Mouse (Mus musculus) lung, postnatal 36 days (tissue): ENCODE results near the gene Rhoj.
A peak's percentile ranks its signal among the peaks of the same experiment; 100 is the strongest.
"Not testable (repeated sequence)": the region's sequence is repeated elsewhere in the genome, so short reads cannot be mapped to it uniquely, and the experiment has no call there.

Source experiments
- DNase-seq: peaks from one replicate; pipeline ENCODE4 v3.0.0; 2022; ENCODE audit warnings: mixed read lengths

Rhoj gene

GRCm38 (mm10) chr12:75307961-75308951 lies at the start of gene Rhoj:
TSS of gene Rhoj (plus strand) at chr12:75308322.
- DNase-seq: peak; percentile 89

- DNase-seq: peak; percentile 25
Observed at GRCm38 (mm10) chr12:75271726-75272125, 36.4 kb upstream of the Rhoj start.

- no peak for DNase-seq
Observed at GRCm38 (mm10) chr12:75275730-75276129, 32.4 kb upstream of the Rhoj start.

- DNase-seq: no peak
Observed at GRCm38 (mm10) chr12:75277425-75277824, 30.7 kb upstream of the Rhoj start.

- peak; percentile 70 for DNase-seq
Observed at GRCm38 (mm10) chr12:75280502-75280901, 27.6 kb upstream of the Rhoj start.

GRCm38 (mm10) chr12:75283226-75283625 lies 24.9 kb upstream of the Rhoj start:
- DNase-seq: peak; percentile 82

- DNase-seq: no peak
Observed at GRCm38 (mm10) chr12:75286166-75286565, 22.0 kb upstream of the Rhoj start.

- no peak for DNase-seq
Observed at GRCm38 (mm10) chr12:75290524-75290923, 17.6 kb upstream of the Rhoj start.

GRCm38 (mm10) chr12:75291556-75291955 lies 16.6 kb upstream of the Rhoj start:
- no peak for DNase-seq

- no peak for DNase-seq
Observed at GRCm38 (mm10) chr12:75292939-75293338, 15.2 kb upstream of the Rhoj start.

GRCm38 (mm10) chr12:75299865-75300264 lies 8.3 kb upstream of the Rhoj start:
- DNase-seq: no peak

- DNase-seq: peak; percentile 54
Observed at GRCm38 (mm10) chr12:75304132-75304531, 4.0 kb upstream of the Rhoj start.

- peak; percentile 58 for DNase-seq
Observed at GRCm38 (mm10) chr12:75309756-75310155, 1.6 kb downstream of the Rhoj start.

GRCm38 (mm10) chr12:75310766-75311165 lies 2.6 kb downstream of the Rhoj start:
- no peak for DNase-seq

- DNase-seq: peak; percentile 42
Observed at GRCm38 (mm10) chr12:75311879-75312278, 3.8 kb downstream of the Rhoj start.

- DNase-seq: no peak
Observed at GRCm38 (mm10) chr12:75313992-75314391, 5.9 kb downstream of the Rhoj start.

- DNase-seq: no peak
Observed at GRCm38 (mm10) chr12:75315851-75316250, 7.7 kb downstream of the Rhoj start.

GRCm38 (mm10) chr12:75320441-75320925 lies 12.4 kb downstream of the Rhoj start:
- peak; percentile 61 for DNase-seq

GRCm38 (mm10) chr12:75321189-75321588 lies 13.1 kb downstream of the Rhoj start:
- no peak for DNase-seq

GRCm38 (mm10) chr12:75329188-75329587 lies 21.1 kb downstream of the Rhoj start:
- DNase-seq: no peak

- DNase-seq: no peak
Observed at GRCm38 (mm10) chr12:75339894-75340293, 31.8 kb downstream of the Rhoj start.

- no peak for DNase-seq
Observed at GRCm38 (mm10) chr12:75340331-75340730, 32.2 kb downstream of the Rhoj start.

- no peak for DNase-seq
Observed at GRCm38 (mm10) chr12:75348551-75348950, 40.4 kb downstream of the Rhoj start.

GRCm38 (mm10) chr12:75349537-75349936 lies 41.4 kb downstream of the Rhoj start:
- not testable (repeated sequence) for DNase-seq
